Mouse (Mus musculus) induced T-regulatory cell, adult 2 months (primary cell): ENCODE data around the gene Wscd2.

Experiments
- DNase-seq: peaks from one replicate; pipeline ENCODE4 v3.0.0-alpha.2; 2012; ENCODE audit warnings: low read depth

Wscd2 gene

GRCm38 (mm10) chr5:113485584-113486162 lies 4.5 kb upstream of the Wscd2 start:
- DNase-seq, result no peak

- DNase-seq, result no peak
Measured at GRCm38 (mm10) chr5:113487879-113488278, 2.3 kb upstream of the Wscd2 start.

GRCm38 (mm10) chr5:113489617-113490016 lies 516 bp upstream of the Wscd2 start:
- no peak for DNase-seq

- DNase-seq, result no peak
Measured at GRCm38 (mm10) chr5:113490467-113491260, 531 bp downstream of the Wscd2 start.

GRCm38 (mm10) chr5:113491552-113491951 lies 1.4 kb downstream of the Wscd2 start:
- DNase-seq, result no peak

GRCm38 (mm10) chr5:113491988-113492387 lies 1.9 kb downstream of the Wscd2 start:
- DNase-seq, result no peak

- DNase-seq, result no peak
Measured at GRCm38 (mm10) chr5:113492417-113493035, 2.4 kb downstream of the Wscd2 start.

- DNase-seq, result no peak
Measured at GRCm38 (mm10) chr5:113493997-113494396, 3.9 kb downstream of the Wscd2 start.

- no peak for DNase-seq
Measured at GRCm38 (mm10) chr5:113496926-113497325, 6.8 kb downstream of the Wscd2 start.

GRCm38 (mm10) chr5:113499421-113499820 lies 9.3 kb downstream of the Wscd2 start:
- DNase-seq, result no peak

GRCm38 (mm10) chr5:113503276-113503675 lies 13.1 kb downstream of the Wscd2 start:
- DNase-seq, result no peak

- DNase-seq, result no peak
Measured at GRCm38 (mm10) chr5:113504654-113505053, 14.5 kb downstream of the Wscd2 start.

GRCm38 (mm10) chr5:113506065-113506464 lies 15.9 kb downstream of the Wscd2 start:
- DNase-seq, result peak; percentile 23

- no peak for DNase-seq
Measured at GRCm38 (mm10) chr5:113506779-113507178, 16.6 kb downstream of the Wscd2 start.

- no peak for DNase-seq
Measured at GRCm38 (mm10) chr5:113509167-113509566, 19.0 kb downstream of the Wscd2 start.

- no peak for DNase-seq
Measured at GRCm38 (mm10) chr5:113513640-113514039, 23.5 kb downstream of the Wscd2 start.

- no peak for DNase-seq
Measured at GRCm38 (mm10) chr5:113514062-113514461, 23.9 kb downstream of the Wscd2 start.

GRCm38 (mm10) chr5:113516119-113516872 lies 26.2 kb downstream of the Wscd2 start:
- DNase-seq, result no peak

- no peak for DNase-seq
Measured at GRCm38 (mm10) chr5:113516873-113517336, 26.8 kb downstream of the Wscd2 start.

- DNase-seq, result no peak
Measured at GRCm38 (mm10) chr5:113517387-113517786, 27.3 kb downstream of the Wscd2 start.

GRCm38 (mm10) chr5:113521037-113521436 lies 30.9 kb downstream of the Wscd2 start:
- DNase-seq, result no peak

- peak; percentile 75 for DNase-seq
Measured at GRCm38 (mm10) chr5:113538826-113539225, 48.7 kb downstream of the Wscd2 start.
